Mouse (Mus musculus) hematopoietic stem cell, adult 5-6 weeks (primary cell): Measurements from ENCODE around the gene Ipo7. TPM values are rescaled to one million over a fixed set of nuclear protein-coding genes. Genes with fewer than 3 reads are reported as not detected.
"Not testable (repeated sequence)": the region's sequence is repeated elsewhere in the genome, so short reads cannot be mapped to it uniquely, and the experiment has no call there.

ENCODE experiments used
- ATAC-seq, 2 experiments: fragments of 125-278 bp in 1 of 2; replicated peaks in 1 of 2; 2 replicates each; pipeline ENCODE4 v1.8.0; 2016 to 2017; ENCODE audit warnings: inconsistent platforms in 2 of 2, mild to moderate bottlenecking in 2 of 2, moderate number of reproducible peaks in 2 of 2, low read depth in 1 of 2, moderate TSS enrichment in 1 of 2; ENCODE audit not compliant: low FRiP score in 2 of 2, poor library complexity in 2 of 2, severe bottlenecking in 2 of 2, insufficient read depth in 1 of 2, low TSS enrichment in 1 of 2
- total RNA-seq: library from RNA; stranded (forward); fragments of 172-1452, 232-1000 nt; gene quantifications from 2 replicates; pipeline ENCODE4 v1.2.3, GENCODE M21; 2017

Ipo7 gene
- total RNA-seq, 1 experiment from 2014 or later, result 310 TPM

DNA sequence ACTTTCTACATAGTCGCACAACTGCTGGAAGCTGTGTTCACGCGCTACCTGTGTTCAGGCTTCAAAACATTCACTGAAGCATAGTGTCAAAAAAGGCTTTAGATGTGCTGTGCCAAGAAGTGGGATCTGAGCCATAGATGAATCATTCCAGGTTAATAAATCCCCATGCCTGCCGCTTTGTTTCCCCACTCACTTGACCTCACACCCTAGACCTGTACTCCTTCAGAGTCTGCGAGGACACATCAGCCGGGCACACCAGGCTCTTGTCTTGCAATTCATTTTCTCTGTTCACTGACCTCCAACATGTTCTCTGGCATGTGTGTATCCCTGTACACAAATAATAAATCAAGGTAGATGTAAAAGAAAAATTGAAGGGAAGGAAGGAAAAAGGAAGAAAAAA lies 9.0 kb upstream of the Ipo7 start:
- no peak for ATAC-seq

DNA sequence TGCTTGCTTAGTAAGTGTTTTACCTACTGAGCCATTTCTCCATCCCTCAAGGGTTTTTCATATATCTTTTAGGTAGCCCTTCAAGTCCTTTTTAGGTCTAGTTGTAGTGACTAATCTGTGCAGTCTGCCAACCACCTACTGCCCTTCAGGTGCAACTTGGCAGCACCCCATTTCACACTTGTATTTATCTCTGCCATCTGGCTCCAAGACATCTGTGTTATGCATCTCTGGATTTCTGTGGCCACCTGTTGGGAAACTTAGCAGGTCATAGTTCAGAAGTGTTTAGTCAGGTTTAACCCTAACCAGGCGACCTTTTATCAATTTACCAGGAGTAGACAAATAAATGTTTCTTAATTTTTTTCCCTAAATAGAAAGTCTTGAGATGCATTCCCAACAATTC lies 6.7 kb upstream of the Ipo7 start:
- ATAC-seq, result no peak

DNA sequence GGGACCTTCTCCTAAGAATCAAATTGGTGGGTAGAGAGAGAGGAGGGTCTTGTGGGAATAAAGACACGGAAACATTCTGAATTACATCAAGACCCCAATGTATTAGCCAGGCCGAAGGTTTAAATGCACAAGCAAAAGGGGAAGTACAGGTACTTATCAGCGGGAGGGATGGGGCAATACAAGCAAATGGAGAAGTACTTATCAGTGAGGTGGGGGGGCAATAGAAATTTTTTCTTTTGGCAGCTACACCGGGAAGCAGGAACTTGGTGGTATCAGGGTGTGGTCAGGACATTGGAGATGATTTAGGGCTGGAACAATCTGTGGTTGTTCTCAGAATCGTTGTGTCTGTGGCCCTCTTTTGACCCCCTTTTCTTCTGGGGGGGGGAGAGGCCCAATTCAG lies 3.8 kb upstream of the Ipo7 start:
- ATAC-seq, result no peak

DNA sequence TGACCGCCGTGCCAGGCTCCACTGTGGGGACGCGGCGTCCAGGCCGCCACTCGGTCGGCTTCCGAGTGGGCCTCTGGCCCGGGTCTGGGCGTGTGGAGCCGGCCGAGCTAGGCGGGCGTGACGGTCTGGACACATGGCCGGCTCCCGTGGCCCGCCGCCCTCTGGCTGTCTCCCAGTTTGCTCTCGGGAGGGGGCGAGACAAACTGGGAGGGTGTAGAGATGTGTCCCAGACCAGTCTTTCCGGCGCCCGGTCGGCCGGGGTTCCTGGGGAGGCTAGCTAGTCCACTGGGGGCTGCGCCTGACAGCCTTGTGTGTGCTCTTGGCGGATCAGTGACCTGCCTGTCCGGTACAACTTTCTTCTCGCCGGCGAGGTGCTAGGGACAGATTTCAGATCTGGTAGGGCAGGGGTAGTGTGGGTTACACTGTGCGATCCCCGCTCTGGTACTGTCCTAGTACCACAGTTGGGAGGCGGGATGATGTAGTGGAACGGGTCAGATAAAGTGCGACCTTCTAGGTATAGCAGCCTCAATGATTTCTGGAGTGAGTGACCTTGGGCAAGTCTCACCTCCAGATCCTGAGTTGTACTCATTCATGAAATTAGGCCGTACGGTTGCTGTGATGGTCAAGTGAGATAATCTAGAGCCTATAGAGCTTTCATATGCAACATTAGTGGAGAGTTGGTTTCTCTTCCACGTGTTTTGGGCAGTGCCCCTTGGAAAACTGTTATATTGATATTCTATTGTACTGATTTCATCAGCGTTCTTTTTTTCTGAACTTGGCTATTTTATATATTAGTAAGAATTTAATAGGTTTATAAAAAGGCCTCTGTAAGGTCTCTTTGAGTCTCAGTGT lies 783 bp downstream of the Ipo7 start:
- peak; percentile 27 to 58; a peak in 3 of 4 replicates for ATAC-seq

DNA sequence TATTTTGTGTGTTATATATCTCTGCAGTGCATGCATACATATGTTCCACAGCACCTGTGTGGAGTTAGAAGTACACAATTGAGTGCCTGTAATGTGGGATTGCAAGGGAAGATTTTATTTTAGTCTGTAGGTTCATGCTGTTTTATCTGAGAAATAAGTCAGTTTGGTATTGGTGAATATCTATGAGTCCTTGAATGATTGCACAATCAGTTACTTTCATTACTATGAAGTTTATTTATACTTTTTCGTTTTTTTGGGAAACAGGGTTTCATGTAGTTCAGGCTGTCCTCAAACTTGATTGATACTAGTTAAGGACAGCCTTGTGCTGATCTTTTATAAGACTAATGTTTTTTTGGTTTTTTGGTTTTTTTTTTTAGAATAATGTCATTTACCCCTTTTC lies 5.5 kb downstream of the Ipo7 start:
- no peak for ATAC-seq

DNA sequence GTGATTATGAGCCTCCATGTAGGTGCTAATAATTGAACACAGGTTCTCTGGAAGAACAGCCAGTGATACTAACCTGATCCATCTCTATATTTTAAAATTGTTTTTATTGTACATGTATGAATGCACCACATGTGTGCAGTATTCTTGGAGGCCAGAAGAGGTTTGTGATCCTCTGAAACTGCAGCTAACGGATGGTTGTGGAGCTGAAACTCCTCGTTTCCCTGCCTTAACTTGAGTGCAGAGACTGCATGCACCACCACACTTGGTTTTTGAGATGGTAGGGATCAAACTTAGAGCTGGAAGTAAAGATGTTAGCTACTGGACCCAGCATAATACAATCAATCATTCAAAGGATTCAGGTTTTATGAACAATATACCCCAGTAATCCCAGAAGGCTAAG lies 8.5 kb downstream of the Ipo7 start:
- no peak for ATAC-seq

DNA sequence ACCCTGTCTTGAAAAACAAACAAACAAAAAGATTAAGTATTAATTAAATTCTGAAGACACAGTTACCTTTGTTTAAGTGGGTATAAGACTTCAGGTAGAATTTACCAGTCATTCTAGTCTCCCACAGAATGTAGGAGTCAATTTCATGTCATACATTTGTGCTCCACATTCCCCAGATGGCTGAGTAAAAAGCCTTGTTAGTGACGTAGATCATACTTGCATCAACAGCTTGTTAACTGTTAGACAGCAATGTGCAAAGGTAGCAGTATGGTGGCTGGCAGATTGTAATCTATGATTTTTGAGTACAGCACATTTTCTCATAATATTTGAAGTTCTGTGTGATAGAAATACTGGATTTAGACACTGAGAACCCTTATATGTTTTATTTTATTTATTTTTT lies 10.8 kb downstream of the Ipo7 start:
- ATAC-seq, result no peak

DNA sequence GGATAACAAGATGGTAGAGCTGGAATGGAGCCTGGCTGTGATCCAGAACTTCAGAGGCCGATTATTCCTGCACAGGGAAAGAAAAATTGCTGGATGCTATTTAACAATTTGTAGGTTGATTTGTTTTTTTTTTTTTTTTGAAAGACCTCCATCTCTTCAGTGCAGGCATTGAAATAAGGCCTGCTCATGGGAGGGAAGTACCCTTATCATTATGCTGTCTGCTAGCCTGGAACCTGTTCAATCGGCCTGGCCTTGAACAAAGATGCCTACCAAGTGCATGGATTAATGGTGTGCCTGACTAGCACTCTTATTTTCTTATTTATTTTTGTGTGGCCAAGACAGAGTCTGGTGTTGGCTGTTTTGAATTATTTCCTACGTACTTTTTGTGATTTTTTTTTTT lies 12.3 kb downstream of the Ipo7 start:
- no peak for ATAC-seq

DNA sequence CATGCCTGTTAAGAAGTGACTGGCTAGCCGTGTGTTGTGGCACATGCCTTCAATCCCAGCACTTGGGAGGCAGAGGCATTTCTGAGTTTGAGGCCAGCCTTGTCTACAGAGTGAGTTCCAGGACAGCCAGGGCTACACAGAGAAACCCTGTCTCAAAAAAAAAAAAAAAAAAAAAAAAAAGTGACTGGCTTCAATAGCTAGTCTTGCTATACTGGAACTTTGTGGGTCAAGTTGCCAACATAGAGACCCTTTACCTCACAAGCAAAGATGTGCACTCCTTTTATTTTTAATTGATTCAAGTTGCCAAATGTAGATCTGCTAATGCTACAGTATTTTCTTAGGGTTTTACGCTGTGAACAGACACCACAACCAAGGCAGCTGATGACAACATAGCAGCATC lies 39.6 kb downstream of the Ipo7 start:
- ATAC-seq, result not testable (repeated sequence)

DNA sequence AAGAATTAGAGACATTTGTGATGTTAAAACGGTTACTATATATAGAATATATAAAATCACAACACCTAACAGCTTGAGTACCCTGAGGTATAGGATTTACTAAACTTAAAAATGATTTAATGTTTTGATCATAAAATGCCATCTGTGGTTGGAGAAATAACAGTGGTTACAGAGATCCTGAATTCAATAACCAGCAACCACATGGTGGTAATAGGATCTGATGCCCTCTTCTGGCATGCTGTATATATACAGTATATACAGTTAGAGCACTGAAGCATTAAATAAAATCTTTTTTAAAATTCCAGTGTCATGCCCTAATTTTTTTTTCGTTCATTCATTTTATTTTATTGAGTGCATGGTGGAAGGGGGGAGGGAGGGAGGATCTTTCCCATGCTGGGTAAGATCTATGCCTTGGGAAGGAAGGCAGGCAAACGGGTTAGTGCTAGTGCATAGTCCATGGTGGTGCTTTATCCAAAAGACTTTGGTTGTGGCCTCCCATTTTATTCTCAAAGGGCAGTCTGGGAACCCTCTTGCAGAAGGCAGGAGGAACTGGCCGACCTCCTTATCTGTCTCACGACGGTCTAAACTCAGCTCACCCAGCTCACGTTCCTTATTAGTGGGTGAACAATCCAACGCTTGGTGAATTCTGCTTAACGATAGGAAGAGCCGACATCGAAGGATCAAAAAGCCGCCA lies 41.2 kb downstream of the Ipo7 start:
- no peak for ATAC-seq

DNA sequence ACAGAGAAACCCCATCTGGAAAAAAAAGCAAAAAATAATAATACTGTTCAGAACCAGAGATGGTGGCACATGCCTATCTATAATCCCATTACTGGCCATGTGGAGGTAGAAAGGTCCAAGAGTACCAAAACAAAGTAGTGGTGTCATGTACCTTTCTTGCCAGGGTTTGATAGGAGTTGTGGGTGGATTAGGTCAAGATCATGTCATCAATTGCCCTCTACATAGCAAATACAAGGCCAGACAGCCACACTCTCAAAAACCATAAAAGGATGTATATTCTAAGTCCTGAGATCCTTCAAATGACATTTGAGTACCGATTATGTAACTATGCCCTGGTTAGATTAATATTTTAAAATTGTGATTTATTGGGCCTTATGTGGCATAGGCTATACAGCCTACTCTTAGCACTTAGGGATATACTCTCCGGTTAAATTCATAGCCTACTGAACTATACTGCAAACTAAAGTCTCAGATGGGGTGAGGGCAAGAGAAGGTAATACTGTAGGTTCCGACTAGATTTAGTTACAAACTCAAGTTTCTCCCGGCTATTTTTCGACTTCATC lies 42.1 kb downstream of the Ipo7 start:
- no peak for ATAC-seq

DNA sequence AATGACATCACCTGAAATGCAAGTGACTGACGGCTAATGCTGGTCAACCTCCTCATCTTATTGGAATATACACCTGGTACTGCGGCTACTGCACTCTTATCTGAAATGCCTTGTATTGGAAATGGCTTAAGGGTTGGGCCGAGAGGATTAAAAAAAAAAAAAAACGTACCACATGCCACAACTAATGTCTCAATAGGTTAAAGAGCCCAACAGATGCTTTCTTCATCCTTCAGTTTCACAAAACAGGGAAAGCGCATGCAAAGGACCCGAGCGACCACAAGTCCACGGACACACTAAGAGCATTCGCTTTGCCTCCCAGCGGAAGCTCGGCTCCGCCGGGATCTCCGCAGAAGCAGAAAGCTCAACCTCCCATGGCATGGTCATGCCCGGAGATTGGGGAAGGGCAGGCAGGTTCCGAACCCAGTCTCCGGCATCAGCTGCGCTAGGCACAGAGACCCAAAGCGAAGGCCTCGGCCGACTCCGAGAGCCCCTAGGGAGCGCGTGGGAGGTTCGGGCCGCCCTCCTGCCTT lies 42.7 kb downstream of the Ipo7 start:
- peak; percentile 4 to 11; a peak in 2 of 4 replicates for ATAC-seq

DNA sequence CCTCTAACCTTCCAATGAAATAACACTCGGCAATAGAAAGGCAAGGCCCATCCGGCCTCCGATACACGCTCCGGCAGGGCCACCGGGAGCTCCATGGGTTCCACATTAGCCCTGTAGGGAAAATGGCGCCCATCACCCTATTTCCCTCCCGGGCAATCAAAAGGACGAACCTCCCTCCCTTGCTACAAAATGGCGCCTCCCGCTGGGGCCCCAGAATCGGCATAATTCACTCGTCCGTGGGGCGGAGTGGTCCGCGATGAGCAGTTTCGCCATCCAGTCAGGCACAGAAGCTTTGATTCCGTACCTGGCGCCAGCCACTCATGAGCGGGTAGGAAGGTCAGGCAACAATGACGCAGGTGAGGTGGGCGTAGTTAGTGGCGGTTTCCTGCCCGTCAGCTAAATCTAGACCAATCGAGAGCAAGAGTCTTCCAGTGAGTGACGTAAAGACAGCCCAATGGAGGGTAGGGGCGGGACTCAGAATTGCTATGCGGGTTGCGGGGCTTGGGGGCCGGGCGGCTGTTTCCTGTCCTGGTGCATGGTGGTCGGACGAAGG lies 43.2 kb downstream of the Ipo7 start, which contains the start of gene Zfp143:
Zfp143 (plus strand) TSS at position 19 of the 553 bp plus-strand sequence.
- ATAC-seq, result peak; percentile 95 to 96

DNA sequence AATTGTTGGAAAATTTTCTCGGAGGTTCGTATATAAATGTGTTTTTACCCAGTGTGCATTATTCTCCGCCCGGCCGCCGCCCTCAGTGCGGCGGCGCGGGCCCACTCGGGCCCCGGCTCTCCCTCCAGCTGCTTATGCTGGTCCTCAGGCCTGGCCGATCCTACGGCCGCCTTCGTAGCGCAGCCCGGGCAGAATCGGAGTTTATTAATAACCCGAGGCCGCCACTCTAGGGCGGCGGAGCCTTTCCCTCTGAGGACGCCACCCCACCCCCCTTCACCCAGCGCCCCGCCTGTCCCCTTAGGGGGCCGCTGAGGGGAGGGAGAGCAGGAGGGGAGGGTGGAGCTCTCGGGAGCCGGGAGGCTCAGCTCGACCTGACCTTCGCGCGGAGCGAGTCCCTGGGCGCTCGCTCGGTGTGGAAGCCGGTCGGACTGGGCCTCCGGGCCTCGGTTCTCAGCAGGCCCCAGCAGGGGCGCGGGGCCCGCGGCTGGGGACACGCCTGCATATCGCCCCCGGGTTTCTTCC lies 43.7 kb downstream of the Ipo7 start:
- peak; percentile 28 to 46 for ATAC-seq

DNA sequence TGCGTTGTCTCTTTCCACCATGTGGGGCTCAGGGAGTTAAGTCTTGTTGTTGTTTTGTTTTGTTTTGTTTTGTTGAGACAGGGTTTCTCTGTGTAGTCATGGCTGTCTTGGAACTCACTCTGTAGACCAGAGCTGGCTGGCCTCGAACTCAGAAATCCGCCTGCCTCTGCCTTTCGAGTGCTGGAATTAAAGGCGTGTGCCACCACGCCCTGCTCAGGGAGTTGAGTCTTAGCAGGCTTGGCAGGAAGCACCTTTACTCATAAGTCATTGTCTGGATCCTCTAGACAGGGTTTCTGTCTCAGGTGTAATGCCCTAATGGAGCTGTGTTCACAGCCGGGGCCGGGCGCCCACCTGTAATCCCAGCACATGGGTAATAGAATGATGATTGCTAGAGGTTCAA lies 45.7 kb downstream of the Ipo7 start:
- no peak for ATAC-seq

DNA sequence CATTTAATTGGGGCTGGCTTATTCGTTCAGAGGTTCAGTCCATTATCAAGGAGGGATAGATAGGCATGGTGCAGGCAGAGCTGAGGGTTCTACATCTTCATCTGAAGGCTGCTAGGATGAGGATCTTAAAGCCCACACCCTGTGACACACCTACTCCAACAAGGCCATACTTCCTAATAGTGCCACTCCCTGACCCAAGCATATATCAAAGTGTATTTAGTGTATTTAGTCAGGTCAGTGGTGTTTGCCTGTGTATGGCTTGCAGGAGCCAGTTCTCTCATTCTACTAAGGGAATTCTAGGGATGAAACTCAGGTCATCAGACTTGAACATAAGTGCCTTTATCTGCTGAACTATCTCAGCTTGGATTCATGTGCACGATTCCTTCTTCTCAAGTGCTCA lies 51.0 kb downstream of the Ipo7 start:
- ATAC-seq, result no peak

DNA sequence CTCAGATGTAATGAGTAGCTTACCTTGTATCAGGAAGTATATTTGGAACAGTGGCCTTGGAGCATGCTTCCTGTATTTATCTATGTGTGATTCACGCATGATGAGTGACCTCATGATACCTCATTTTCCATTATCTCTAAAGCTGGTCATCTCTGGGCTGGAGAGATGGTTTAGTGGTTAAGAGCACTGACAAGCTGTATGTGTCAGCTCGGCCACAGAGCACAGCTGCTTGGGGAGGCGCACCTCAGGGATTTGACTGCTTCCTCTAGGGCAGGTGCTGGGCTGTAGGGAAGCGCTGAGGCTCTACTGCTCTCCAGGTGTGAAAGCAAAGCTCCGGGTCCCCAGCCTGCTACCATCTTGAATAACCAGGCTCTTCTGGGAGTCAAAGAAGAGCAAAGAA lies 60.1 kb downstream of the Ipo7 start:
- ATAC-seq, result no peak
